Mouse (Mus musculus) limb, embryonic 12.5 days (tissue): ENCODE data around the gene Sh3bgrl2. TPM values are rescaled to one million over a fixed set of nuclear protein-coding genes. Genes with fewer than 3 reads are reported as not detected.

Experiments
- polyA plus RNA-seq: library from polyadenylated mRNA; unstranded; fragments of >200 nt; fragmentation: Nextera tagmentation; extraction: Ambion mirVana; gene quantifications from 2 replicates; pipeline ENCODE4 v1.2.1, GENCODE M21; 2016

The Sh3bgrl2 gene
- polyA plus RNA-seq, 1 experiment from 2014 or later = 9.6 TPM

Other genes with a start within 250 kb of the Sh3bgrl2 start
- gene Lca5, start 107.2 kb upstream of the Sh3bgrl2 start, polyA plus RNA-seq = 24.9 and 27.6 TPM in 2 replicates